7 mouse cellular contexts compared by ENCODE assay signal in the genomic region with DNA sequence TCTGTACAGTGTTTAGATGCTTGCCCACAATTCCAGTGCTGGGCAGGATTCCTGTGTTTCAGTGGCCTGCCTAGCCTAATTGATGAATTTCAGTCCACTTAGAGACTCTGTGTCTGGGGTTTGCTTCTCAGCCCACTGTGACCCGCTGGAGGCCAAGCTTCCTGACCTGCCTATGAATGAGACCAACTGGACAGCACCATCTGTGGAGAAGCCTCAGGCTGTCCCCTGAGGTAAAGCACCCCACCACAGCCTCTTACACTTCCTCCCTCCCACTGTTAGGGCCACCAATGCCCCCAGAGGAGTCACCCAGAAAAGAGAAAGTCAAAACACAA. TPM values are rescaled to one million over a fixed set of nuclear protein-coding genes. Genes with fewer than 3 reads are reported as not detected.
A peak's percentile ranks its signal among the peaks of the same experiment; 100 is the strongest.
DNase-seq lines count a peak whose midpoint lies in the region; ATAC-seq lines count a peak whose summit lies in the region.

No protein-coding gene starts in this region.

- 7% methylated on average over 1 of the region's 1 CpGs for WGBS in lung, embryonic 16.5 days
- 30% methylated on average over 1 of the region's 1 CpGs for WGBS in forebrain, embryonic 11.5 days
- 33% methylated on average over 1 of the region's 1 CpGs for WGBS in limb, embryonic 10.5 days
- 26% methylated on average over 1 of the region's 1 CpGs for WGBS in neural tube, embryonic 15.5 days

- H3K4me1 ChIP-seq in lung, embryonic 16.5 days (replicated peaks; ENCODE audit: control insufficient read depth, insufficient read depth, low read length): peaks cover 4% of the 10 kb centered on the region; the same call in 1 of the 2 replicates
- peaks cover 3% of the 10 kb centered on the region; the same call in 1 of the 2 replicates for H3K4me1 ChIP-seq in forebrain, embryonic 11.5 days (replicated peaks; ENCODE audit: control insufficient read depth, insufficient read depth, low read length)
- peaks cover 21% of the 10 kb centered on the region for H3K4me1 ChIP-seq in limb, embryonic 10.5 days
- peaks cover 24% of the 10 kb centered on the region for H3K4me1 ChIP-seq in neural tube, embryonic 15.5 days

- peak overlapping the region; percentile 50 for H3K4me3 ChIP-seq in lung, embryonic 16.5 days (ENCODE audit: low read length)
- peak overlapping the region; percentile 18 for H3K4me3 ChIP-seq in forebrain, embryonic 11.5 days (ENCODE audit: low read depth, low read length)
- peak overlapping the region; percentile 40 for H3K4me3 ChIP-seq in limb, embryonic 10.5 days
- H3K4me3 ChIP-seq in neural tube, embryonic 15.5 days (replicated peaks): peak overlapping the region; percentile 24

- H3K4me2 ChIP-seq in lung, embryonic 16.5 days (ENCODE audit: low read depth, low read length): peak overlapping the region; percentile 68
- peak overlapping the region; percentile 52 for H3K4me2 ChIP-seq in forebrain, embryonic 11.5 days (ENCODE audit: low read depth, low read length, severe bottlenecking)
- peak overlapping the region; percentile 54 for H3K4me2 ChIP-seq in neural tube, embryonic 15.5 days

- DNase-seq in lung, postnatal 4 days: no peak
- DNase-seq in forebrain, embryonic 11.5 days (ENCODE audit: low spot score): no peak
- DNase-seq in limb, embryonic 10.5 days (ENCODE audit: low spot score): no peak
- DNase-seq in cerebellum, postnatal 14 days: no peak
- DNase-seq in left cerebral cortex, adult 9 months (ENCODE audit: low spot score in 2 of 2): no peak

- H3K9me3 ChIP-seq in lung, embryonic 16.5 days (ENCODE audit: control insufficient read depth, low read length): no peaks in the 10 kb centered on the region
- H3K9me3 ChIP-seq in forebrain, embryonic 11.5 days (ENCODE audit: control insufficient read depth, low read length): peaks cover 2% of the 10 kb centered on the region; the same call in 1 of the 2 replicates
- no peaks in the 10 kb centered on the region for H3K9me3 ChIP-seq in limb, embryonic 10.5 days (replicated peaks)
- no peaks in the 10 kb centered on the region for H3K9me3 ChIP-seq in neural tube, embryonic 15.5 days (replicated peaks)

- no peaks in the 10 kb centered on the region for H3K27me3 ChIP-seq in lung, embryonic 16.5 days (ENCODE audit: control insufficient read depth, insufficient read depth, low read depth, low read length)
- H3K27me3 ChIP-seq in forebrain, embryonic 11.5 days (ENCODE audit: control insufficient read depth, insufficient read depth, low read length): no peaks in the 10 kb centered on the region
- no peaks in the 10 kb centered on the region for H3K27me3 ChIP-seq in limb, embryonic 10.5 days (ENCODE audit: low read depth, poor library complexity, severe bottlenecking)
- H3K27me3 ChIP-seq in neural tube, embryonic 15.5 days (replicated peaks): no peaks in the 10 kb centered on the region

- peak overlapping the region; percentile 67 for H3K27ac ChIP-seq in lung, embryonic 16.5 days (ENCODE audit: low read length)
- no peak overlapping the region for H3K27ac ChIP-seq in forebrain, embryonic 11.5 days (ENCODE audit: low read depth, low read length)
- peak overlapping the region; percentile 83 for H3K27ac ChIP-seq in limb, embryonic 10.5 days
- H3K27ac ChIP-seq in neural tube, embryonic 15.5 days (replicated peaks): peak overlapping the region; percentile 77

- H3K36me3 ChIP-seq in lung, embryonic 16.5 days (ENCODE audit: control insufficient read depth, insufficient read depth, low read length): no peaks in the 10 kb centered on the region
- no peaks in the 10 kb centered on the region for H3K36me3 ChIP-seq in forebrain, embryonic 11.5 days (ENCODE audit: control insufficient read depth, insufficient read depth, low read length)
- no peaks in the 10 kb centered on the region for H3K36me3 ChIP-seq in limb, embryonic 10.5 days
- H3K36me3 ChIP-seq in neural tube, embryonic 15.5 days: no peaks in the 10 kb centered on the region

- ATAC-seq in lung, embryonic 16.5 days (ENCODE audit: low read depth): no peak; the same call in 1 of the 2 replicates
- ATAC-seq in forebrain, embryonic 11.5 days (replicated peaks; ENCODE audit: low FRiP score): peak; percentile 55; the same call in 1 of the 2 replicates
- peak; percentile 35; the same call in 1 of the 2 replicates for ATAC-seq in neural tube, embryonic 15.5 days (ENCODE audit: low FRiP score)

- H3K9ac ChIP-seq in lung, embryonic 16.5 days (ENCODE audit: low read length): peak overlapping the region; percentile 65
- H3K9ac ChIP-seq in forebrain, embryonic 11.5 days (ENCODE audit: low read length): peak overlapping the region; percentile 44
- H3K9ac ChIP-seq in neural tube, embryonic 15.5 days (replicated peaks): no peak overlapping the region

RNA-seq across cellular contexts. Expression of a gene that starts 54.8 kb away (rescaled TPM):
- polyA plus RNA-seq in lung, embryonic 16.5 days (2015; fragmentation: Nextera tagmentation; extraction: Ambion mirVana): 0.57 and 0.87 TPM in 2 replicates
- 0.31 and 0.44 TPM in 2 replicates for polyA plus RNA-seq in forebrain, embryonic 11.5 days (2014; fragmentation: Nextera tagmentation; extraction: Ambion mirVana)
- 0.63 and 0.79 TPM in 2 replicates for polyA plus RNA-seq in limb, embryonic 10.5 days (2016; fragmentation: Nextera tagmentation; extraction: Ambion mirVana)
- polyA plus RNA-seq in neural tube, embryonic 15.5 days (2015; fragmentation: Nextera tagmentation; extraction: Ambion mirVana): 0.54 and 0.67 TPM in 2 replicates

RNA-seq across cellular contexts. Expression of a gene that starts 55.1 kb away (rescaled TPM):
- 53.4 and 58.5 TPM in 2 replicates for polyA plus RNA-seq in lung, embryonic 16.5 days (2015; fragmentation: Nextera tagmentation; extraction: Ambion mirVana)
- 67.7 and 70.7 TPM in 2 replicates for polyA plus RNA-seq in forebrain, embryonic 11.5 days (2014; fragmentation: Nextera tagmentation; extraction: Ambion mirVana)
- polyA plus RNA-seq in limb, embryonic 10.5 days (2016; fragmentation: Nextera tagmentation; extraction: Ambion mirVana): 100 and 110 TPM in 2 replicates
- 36.9 and 42.0 TPM in 2 replicates for polyA plus RNA-seq in neural tube, embryonic 15.5 days (2015; fragmentation: Nextera tagmentation; extraction: Ambion mirVana)
